Mouse (Mus musculus): Measurements from ENCODE around the gene Gm20390. TPM values are rescaled to one million over a fixed set of nuclear protein-coding genes. Genes with fewer than 3 reads are reported as not detected.

Gm20390 gene
- 9.6 and 24.6 TPM in 2 replicates for total RNA-seq (2023)

GRCm38 (mm10) chr11:93968005-93968847, at the start of gene Gm20390, which contains the start of gene Nme1:
TSS of gene Gm20390 (minus strand) at chr11:93968293.
TSS of gene Nme1 (minus strand) at chr11:93968521.

GRCm38 (mm10) chr11:93995720-93996305, 27.7 kb upstream of the Gm20390 start, which contains the start of gene Spag9:
TSS of gene Spag9 (plus strand) at chr11:93996091.

GRCm38 (mm10) chr11:93956159-93956558, 11.9 kb downstream of the Gm20390 start, which contains the start of gene Nme2:
TSS of gene Nme2 (minus strand) at chr11:93956259.

Other genes with a start within 250 kb of the Gm20390 start
- 25.2 and 32.1 TPM in 2 replicates for gene Utp18, start 82.5 kb downstream of the Gm20390 start, total RNA-seq (2023)
- gene Mbtd1, start 82.4 kb downstream of the Gm20390 start, total RNA-seq (2023): 56.7 and 82.4 TPM in 2 replicates
- gene Nme2, start 12.0 kb downstream of the Gm20390 start, total RNA-seq (2023): 61.6 and 75.6 TPM in 2 replicates
- 15.2 and 24.2 TPM in 2 replicates for gene Nme1, start 228 bp upstream of the Gm20390 start, total RNA-seq (2023)
- gene Spag9, start 27.8 kb upstream of the Gm20390 start, total RNA-seq (2023): 132 and 246 TPM in 2 replicates
- 68.9 and 84.3 TPM in 2 replicates for gene Tob1, start 243.2 kb upstream of the Gm20390 start, total RNA-seq (2023)

All from neutrophil, adult 65 days (primary cell).